Mouse (Mus musculus) heart, embryonic 11.5 days (tissue): Measurements from ENCODE around the gene Olfr374. TPM values are rescaled to one million over a fixed set of nuclear protein-coding genes. Genes with fewer than 3 reads are reported as not detected.
"Not testable (repeated sequence)": the region's sequence is repeated elsewhere in the genome, so short reads cannot be mapped to it uniquely, and the experiment has no call there.

ENCODE experiments used
- ATAC-seq: fragments of 200-750 bp; cut with Nextera tagmentation; replicated peaks from 2 replicates; pipeline ENCODE4 v1.8.0; 2017; ENCODE audit warnings: moderate library complexity; ENCODE audit not compliant: insufficient number of reproducible peaks, low FRiP score, low TSS enrichment
- H3K27ac ChIP-seq: fragments of 300-500 bp; sonication (generic); 2 replicates; pipeline ENCODE4 v1.5.1; 2014; ENCODE audit warnings: mild to moderate bottlenecking, low read depth, low read length
- H3K27me3 ChIP-seq: fragments of 300-500 bp; sonication (generic); 2 replicates; pipeline ENCODE4 v1.6.1; 2014; ENCODE audit warnings: mild to moderate bottlenecking, low read length, mixed read lengths; ENCODE audit not compliant: control insufficient read depth, insufficient read depth
- H3K36me3 ChIP-seq: fragments of 300-500 bp; sonication (generic); 2 replicates; pipeline ENCODE4 v1.6.1; 2014; ENCODE audit warnings: mild to moderate bottlenecking, low read length, moderate library complexity, mixed read lengths; ENCODE audit not compliant: control insufficient read depth, insufficient read depth
- H3K4me1 ChIP-seq: fragments of 300-500 bp; sonication (generic); 2 replicates; pipeline ENCODE4 v1.6.1; 2014; ENCODE audit warnings: low read length; ENCODE audit not compliant: control insufficient read depth, insufficient read depth
- H3K4me2 ChIP-seq: fragments of 300-500 bp; sonication (generic); 2 replicates; pipeline ENCODE4 v1.6.1; 2014; ENCODE audit warnings: mild to moderate bottlenecking, moderate library complexity
- H3K4me3 ChIP-seq: fragments of 300-500 bp; sonication (generic); 2 replicates; pipeline ENCODE4 v1.5.1; 2014; ENCODE audit warnings: low read depth, low read length
- H3K9ac ChIP-seq: fragments of 300-500 bp; sonication (generic); 2 replicates; pipeline ENCODE4 v1.6.1; 2014; ENCODE audit warnings: mild to moderate bottlenecking, low read depth, low read length, moderate library complexity
- H3K9me3 ChIP-seq: fragments of 300-500 bp; sonication (generic); replicated peaks from 2 replicates; pipeline ENCODE4 v1.6.1; 2016; ENCODE audit warnings: low read length; ENCODE audit not compliant: control insufficient read depth
- WGBS: fragments of 180-500 bp; shearing (Covaris S2); extraction: QIAGEN DNeasy Blood & Tissue Kit; methylation state at CpG from one replicate; pipeline ENCODE4 v1.1.7; 2014; ENCODE audit not compliant: insufficient replicate concordance; 5-methylcytosine and 5-hydroxymethylcytosine counted together
- polyA plus RNA-seq: library from polyadenylated mRNA; unstranded; fragments of >200 nt; fragmentation: Nextera tagmentation; extraction: Ambion mirVana; gene quantifications from 2 replicates; pipeline ENCODE4 v1.2.1, GENCODE M21; 2014

Olfr374 gene
- polyA plus RNA-seq, 1 experiment from 2014 or later = not detected

GRCm38 (mm10) chr8:72110876-72111275 is 4.0 kb downstream of the Olfr374 start:
- H3K27me3 ChIP-seq = no peaks in the 10 kb centered on the region
- H3K9me3 ChIP-seq = no peaks in the 10 kb centered on the region
- no peak overlapping the region for H3K4me2 ChIP-seq
- 68% methylated on average over 6 of the region's 6 CpGs for WGBS
- no peaks in the 10 kb centered on the region for H3K4me1 ChIP-seq
- no peak overlapping the region for H3K27ac ChIP-seq
- H3K36me3 ChIP-seq = no peaks in the 10 kb centered on the region
- no peak overlapping the region for H3K9ac ChIP-seq
- no peak for ATAC-seq
- H3K4me3 ChIP-seq = no peak overlapping the region

- Histone ChIP-seq H3K27me3 (no peaks in the 10 kb centered on the region), H3K27ac (no peak overlapping the region)
- WGBS = 57% methylated on average over 3 of the region's 3 CpGs
Observed at GRCm38 (mm10) chr8:72112486-72112885, 5.6 kb downstream of the Olfr374 start.

DNA sequence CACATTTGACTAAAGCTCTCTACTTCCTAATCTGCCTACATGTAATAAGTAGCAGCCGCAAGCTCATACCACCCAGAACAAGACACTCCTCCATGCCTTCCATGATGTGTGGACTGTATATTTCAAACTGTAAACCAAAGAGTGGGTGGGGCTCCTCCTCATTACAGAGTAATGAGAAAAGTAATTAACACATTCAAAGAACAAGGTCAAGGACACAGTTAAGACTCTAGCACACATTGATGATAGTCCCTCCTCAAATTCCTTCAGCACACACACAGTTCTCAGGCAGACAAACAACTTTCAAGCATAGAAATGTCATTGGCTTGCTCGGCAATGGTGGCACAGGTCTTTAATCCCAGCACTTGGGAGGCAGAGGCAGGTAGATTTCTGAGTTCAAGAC is 8.4 kb downstream of the Olfr374 start:
- H3K4me3 ChIP-seq = no peak overlapping the region
- no peaks in the 10 kb centered on the region for H3K9me3 ChIP-seq
- 79% methylated on average over 2 of the region's 2 CpGs for WGBS
- no peaks in the 10 kb centered on the region for H3K27me3 ChIP-seq
- H3K4me2 ChIP-seq = no peak overlapping the region
- no peak for ATAC-seq
- no peaks in the 10 kb centered on the region for H3K4me1 ChIP-seq
- no peak overlapping the region for H3K9ac ChIP-seq
- no peak overlapping the region for H3K27ac ChIP-seq
- no peaks in the 10 kb centered on the region for H3K36me3 ChIP-seq

More at GRCm38 (mm10) chr8:72112486-72112885, 5.6 kb downstream of the Olfr374 start:
- Histone ChIP-seq H3K9me3 (no peaks in the 10 kb centered on the region), H3K4me3 (no peak overlapping the region), H3K4me1 (no peaks in the 10 kb centered on the region), H3K9ac (no peak overlapping the region), H3K4me2 (no peak overlapping the region), H3K36me3 (no peaks in the 10 kb centered on the region)
- ATAC-seq = no peak

DNA sequence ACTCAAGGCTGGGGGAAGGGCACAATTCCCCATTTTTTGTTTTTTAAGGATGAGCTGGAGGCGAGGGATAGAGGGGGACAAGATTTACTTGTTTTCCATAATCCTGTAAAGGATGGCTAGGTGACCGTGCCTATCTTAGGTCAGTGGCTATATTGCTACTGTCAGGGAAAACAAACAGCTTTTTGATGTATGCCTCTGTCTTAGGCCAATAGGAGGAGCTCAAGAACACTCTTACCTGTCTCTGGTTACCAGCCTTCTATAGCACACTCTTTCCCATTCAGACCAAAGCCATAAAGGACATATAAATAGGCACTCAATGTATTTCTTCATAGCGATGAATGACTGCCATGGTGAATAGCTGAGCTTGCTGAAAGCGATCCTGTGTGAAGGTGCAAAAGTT is 11.8 kb downstream of the Olfr374 start:
- H3K27ac ChIP-seq = no peak overlapping the region
- no peaks in the 10 kb centered on the region for H3K27me3 ChIP-seq
- H3K4me1 ChIP-seq = no peaks in the 10 kb centered on the region
- H3K36me3 ChIP-seq = no peaks in the 10 kb centered on the region
- H3K9me3 ChIP-seq = no peaks in the 10 kb centered on the region
- no peak for ATAC-seq
- H3K9ac ChIP-seq = no peak overlapping the region
- H3K4me2 ChIP-seq = no peak overlapping the region
- 44% methylated on average over 4 of the region's 4 CpGs for WGBS
- H3K4me3 ChIP-seq = no peak overlapping the region

DNA sequence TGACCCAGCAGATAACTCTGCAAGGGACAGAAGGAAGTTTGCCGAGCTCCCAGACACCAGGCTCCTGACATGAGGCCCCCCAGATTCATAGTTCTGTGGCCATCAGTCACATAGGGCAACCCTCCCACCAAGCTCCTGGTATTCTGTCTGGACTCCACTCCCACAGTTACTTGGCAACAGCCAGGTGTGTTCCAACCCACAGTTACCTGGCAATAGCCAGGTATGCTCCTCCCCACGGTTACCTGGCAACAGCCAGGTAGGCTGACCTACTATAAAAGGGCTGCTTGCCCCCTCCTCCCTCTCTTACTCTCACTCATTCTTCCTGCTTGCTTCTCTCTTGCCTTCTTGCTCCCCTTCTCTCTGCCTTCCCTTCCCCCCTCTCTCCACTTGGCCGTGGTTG is 14.6 kb downstream of the Olfr374 start:
- not testable (repeated sequence) for H3K4me1 ChIP-seq, H3K27me3 ChIP-seq, H3K36me3 ChIP-seq, H3K27ac ChIP-seq, H3K4me2 ChIP-seq, H3K9me3 ChIP-seq, H3K4me3 ChIP-seq, H3K9ac ChIP-seq, ATAC-seq
- 45% methylated on average over 3 of the region's 3 CpGs for WGBS

DNA sequence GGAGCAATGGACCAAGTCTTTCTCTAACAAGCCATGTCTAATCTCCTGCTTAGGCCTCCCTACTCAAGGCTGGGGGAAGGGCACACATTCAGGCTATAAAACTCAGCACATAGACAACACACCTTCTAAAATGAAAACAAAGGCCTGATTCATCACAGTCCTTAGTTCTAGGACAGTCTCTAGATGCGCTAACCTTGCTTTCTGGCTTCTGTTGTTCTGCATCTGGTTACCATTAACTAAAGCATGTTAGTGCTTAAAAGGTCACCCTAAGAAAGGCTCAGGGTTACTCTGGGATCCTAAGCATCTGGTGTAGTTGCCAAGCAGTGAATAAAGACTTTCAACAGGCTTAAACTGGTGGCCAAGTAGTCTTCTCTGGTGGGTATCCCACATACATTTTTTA is 15.2 kb downstream of the Olfr374 start:
- H3K4me2 ChIP-seq = no peak overlapping the region
- no peak overlapping the region for H3K4me3 ChIP-seq
- no peak overlapping the region for H3K27ac ChIP-seq
- H3K9ac ChIP-seq = no peak overlapping the region
- H3K9me3 ChIP-seq = no peaks in the 10 kb centered on the region
- 88% methylated on average over 1 of the region's 1 CpGs for WGBS
- no peaks in the 10 kb centered on the region for H3K4me1 ChIP-seq
- no peaks in the 10 kb centered on the region for H3K27me3 ChIP-seq
- ATAC-seq = no peak
- no peaks in the 10 kb centered on the region for H3K36me3 ChIP-seq

DNA sequence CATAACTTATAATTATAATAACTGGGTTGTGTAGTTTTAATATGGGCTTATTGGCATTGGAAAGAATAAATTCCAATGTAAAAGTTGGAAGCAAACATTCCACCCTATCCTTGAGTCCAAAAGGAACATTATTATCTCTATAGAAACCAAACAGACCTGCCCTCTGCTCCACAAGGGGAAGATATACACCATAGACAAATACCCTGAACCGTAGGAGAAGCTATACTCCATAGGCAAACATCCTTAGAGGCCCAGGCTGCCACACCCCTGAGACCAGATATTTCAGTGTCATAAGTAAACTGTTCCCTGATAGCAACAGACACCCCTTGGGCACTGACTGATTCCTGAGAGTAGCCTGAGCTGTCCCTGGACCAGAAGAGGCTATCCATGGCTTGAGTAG is 21.0 kb downstream of the Olfr374 start:
- no peak overlapping the region for H3K27ac ChIP-seq
- no peak overlapping the region for H3K4me3 ChIP-seq
- ATAC-seq = no peak
- H3K27me3 ChIP-seq = no peaks in the 10 kb centered on the region
- WGBS = 67% methylated on average over 1 of the region's 1 CpGs
- H3K9ac ChIP-seq = no peak overlapping the region
- H3K36me3 ChIP-seq = no peaks in the 10 kb centered on the region
- H3K4me2 ChIP-seq = no peak overlapping the region
- peaks cover 4% of the 10 kb centered on the region; the same call in 1 of the 2 replicates for H3K4me1 ChIP-seq
- H3K9me3 ChIP-seq = no peaks in the 10 kb centered on the region

- WGBS = 65% methylated on average over 2 of the region's 2 CpGs
- H3K4me3 ChIP-seq = no peak overlapping the region
Observed at GRCm38 (mm10) chr8:72131251-72131650, 24.4 kb downstream of the Olfr374 start.

DNA sequence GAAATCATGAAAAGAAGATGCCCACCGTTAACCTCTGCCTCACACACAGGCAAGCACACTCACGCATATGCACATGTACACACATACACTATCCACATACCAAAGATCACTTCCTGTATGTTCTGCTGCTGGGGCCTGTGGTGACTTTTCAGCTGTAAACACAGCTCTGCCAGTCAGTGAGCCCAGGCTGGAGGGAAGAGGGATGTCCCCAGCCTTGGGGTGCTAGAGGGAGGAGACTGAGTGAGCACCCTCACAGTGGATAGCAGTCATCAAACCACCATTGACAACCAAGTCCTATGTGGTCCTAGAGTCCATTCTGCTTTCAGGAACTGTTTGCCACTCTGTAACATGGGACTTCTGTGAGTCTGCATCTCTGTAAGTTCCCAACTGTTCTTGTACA is 25.1 kb downstream of the Olfr374 start:
- H3K27me3 ChIP-seq = no peaks in the 10 kb centered on the region
- H3K36me3 ChIP-seq = no peaks in the 10 kb centered on the region
- WGBS = 74% methylated on average over 2 of the region's 2 CpGs
- H3K9me3 ChIP-seq = no peaks in the 10 kb centered on the region
- no peak overlapping the region for H3K4me2 ChIP-seq
- no peak overlapping the region for H3K9ac ChIP-seq
- no peak for ATAC-seq
- H3K27ac ChIP-seq = peak overlapping the region; percentile 66
- H3K4me3 ChIP-seq = no peak overlapping the region
- peaks cover 14% of the 10 kb centered on the region for H3K4me1 ChIP-seq

More at GRCm38 (mm10) chr8:72131251-72131650, 24.4 kb downstream of the Olfr374 start:
- no peak for ATAC-seq
- H3K4me2 ChIP-seq = no peak overlapping the region
- no peak overlapping the region for H3K9ac ChIP-seq
- H3K27ac ChIP-seq = peak overlapping the region; percentile 66
- H3K4me1 ChIP-seq = peaks cover 14% of the 10 kb centered on the region
- no peaks in the 10 kb centered on the region for H3K36me3 ChIP-seq
- H3K27me3 ChIP-seq = no peaks in the 10 kb centered on the region
- H3K9me3 ChIP-seq = no peaks in the 10 kb centered on the region
